Mouse (Mus musculus) liver, embryonic 15.5 days (tissue): Measurements from ENCODE around the gene Ttc6. TPM values are rescaled to one million over a fixed set of nuclear protein-coding genes. Genes with fewer than 3 reads are reported as not detected.

Experiments
- ATAC-seq: fragments of 200-750 bp; cut with Nextera tagmentation; 2 replicates; pipeline ENCODE4 v1.8.0; 2017; ENCODE audit warnings: moderate number of reproducible peaks, mild to moderate bottlenecking, moderate library complexity; ENCODE audit not compliant: insufficient read depth
- H3K27ac ChIP-seq: fragments of 300-500 bp; sonication (generic); replicated peaks from 2 replicates; pipeline ENCODE4 v1.5.1; 2015; ENCODE audit warnings: mild to moderate bottlenecking, inconsistent platforms
- H3K27me3 ChIP-seq: fragments of 300-500 bp; sonication (generic); 2 replicates; pipeline ENCODE4 v1.6.1; 2015; ENCODE audit warnings: mild to moderate bottlenecking, inconsistent platforms
- H3K36me3 ChIP-seq: fragments of 300-500 bp; sonication (generic); replicated peaks from 2 replicates; pipeline ENCODE4 v1.6.1; 2015; ENCODE audit warnings: moderate library complexity, mild to moderate bottlenecking, inconsistent platforms
- H3K4me1 ChIP-seq: fragments of 300-500 bp; sonication (generic); replicated peaks from 2 replicates; pipeline ENCODE4 v1.6.1; 2015; ENCODE audit warnings: inconsistent platforms
- H3K4me2 ChIP-seq: fragments of 300-500 bp; sonication (generic); 2 replicates; pipeline ENCODE4 v1.6.1; 2015; ENCODE audit warnings: moderate library complexity, mild to moderate bottlenecking, inconsistent platforms
- H3K4me3 ChIP-seq: fragments of 300-500 bp; sonication (generic); replicated peaks from 2 replicates; pipeline ENCODE4 v1.5.1; 2015; ENCODE audit warnings: mild to moderate bottlenecking, inconsistent platforms
- H3K9ac ChIP-seq: fragments of 300-500 bp; sonication (generic); 2 replicates; pipeline ENCODE4 v1.6.1; 2015; ENCODE audit warnings: moderate library complexity, mild to moderate bottlenecking, inconsistent platforms
- H3K9me3 ChIP-seq: fragments of 300-500 bp; sonication (generic); replicated peaks from 2 replicates; pipeline ENCODE4 v1.6.1; 2016; ENCODE audit warnings: inconsistent platforms
- WGBS: fragments of 180-500 bp; shearing (Covaris S2); methylation state at CpG from one replicate; pipeline ENCODE4 v1.1.7; 2015; ENCODE audit warnings: mixed read lengths; ENCODE audit not compliant: insufficient replicate concordance; 5-methylcytosine and 5-hydroxymethylcytosine counted together
- polyA plus RNA-seq: library from polyadenylated mRNA; unstranded; fragments of >200 nt; fragmentation: Nextera tagmentation; extraction: Ambion mirVana; gene quantifications from 2 replicates; pipeline ENCODE4 v1.2.1, GENCODE M21; 2015

The Ttc6 gene
- 0.03 and 0.05 TPM in 2 replicates for polyA plus RNA-seq

DNA sequence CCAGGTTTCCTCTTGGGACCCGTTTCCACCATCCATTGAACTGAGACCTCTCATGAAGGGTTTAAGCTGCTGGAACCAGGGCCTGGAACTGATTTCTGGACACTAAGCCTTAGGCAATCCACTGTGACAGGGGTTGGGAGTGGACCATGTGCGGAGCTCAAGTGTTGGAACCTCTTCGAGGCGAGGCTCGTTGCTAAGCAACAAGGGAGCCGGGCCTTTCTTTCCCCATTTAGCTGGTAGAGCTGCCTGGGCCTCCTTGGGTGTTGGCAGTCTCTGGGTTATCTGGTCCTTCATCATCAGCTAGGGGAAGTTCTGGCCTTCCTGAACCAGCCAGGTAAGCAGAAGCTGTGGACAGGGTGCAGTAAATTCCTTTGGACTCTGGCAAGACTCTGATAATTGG lies at the start of gene Ttc6:
Ttc6 (plus strand) TSS at position 205 of the 400 bp plus-strand sequence.
- no peak within 1 kb of the TSS for H3K9ac ChIP-seq
- no peaks in the 10 kb centered on the region for H3K27me3 ChIP-seq
- no peak within 1 kb of the TSS for H3K27ac ChIP-seq
- no peaks in the 10 kb centered on the region for H3K4me1 ChIP-seq
- no peaks in the 10 kb centered on the region for H3K9me3 ChIP-seq
- no peaks in the 10 kb centered on the region for H3K36me3 ChIP-seq
- ATAC-seq: no peak
- no peak within 1 kb of the TSS for H3K4me3 ChIP-seq
- WGBS: 71% methylated on average over 6 of the region's 6 CpGs
- H3K4me2 ChIP-seq: no peak within 1 kb of the TSS

DNA sequence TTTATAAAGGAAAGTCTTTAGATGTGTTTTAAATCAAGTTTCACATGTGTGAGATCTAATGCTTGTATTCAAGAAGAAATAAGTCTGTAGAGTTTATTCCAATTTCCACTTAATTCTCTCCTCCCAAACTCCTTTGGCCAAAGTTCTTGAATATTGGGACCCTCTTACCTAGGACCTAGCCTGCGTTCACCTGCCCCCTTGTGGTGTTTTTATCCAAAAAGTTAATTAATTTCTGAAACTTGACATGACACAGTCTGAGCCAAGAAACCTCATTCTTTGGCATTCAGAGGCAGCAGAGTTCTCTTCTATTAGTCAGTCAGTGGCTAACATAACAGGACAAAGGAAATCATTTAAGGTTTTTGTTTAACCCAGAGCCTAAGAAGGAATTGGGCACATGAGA lies 49.4 kb upstream of the Ttc6 start:
- Histone ChIP-seq H3K9me3 (no peaks in the 10 kb centered on the region), H3K9ac (no peak overlapping the region), H3K4me2 (no peak overlapping the region), H3K27ac (no peak overlapping the region), H3K4me3 (no peak overlapping the region), H3K27me3 (no peaks in the 10 kb centered on the region), H3K4me1 (no peaks in the 10 kb centered on the region), H3K36me3 (no peaks in the 10 kb centered on the region)
- WGBS: 31% methylated on average over 1 of the region's 1 CpGs
- no peak for ATAC-seq

DNA sequence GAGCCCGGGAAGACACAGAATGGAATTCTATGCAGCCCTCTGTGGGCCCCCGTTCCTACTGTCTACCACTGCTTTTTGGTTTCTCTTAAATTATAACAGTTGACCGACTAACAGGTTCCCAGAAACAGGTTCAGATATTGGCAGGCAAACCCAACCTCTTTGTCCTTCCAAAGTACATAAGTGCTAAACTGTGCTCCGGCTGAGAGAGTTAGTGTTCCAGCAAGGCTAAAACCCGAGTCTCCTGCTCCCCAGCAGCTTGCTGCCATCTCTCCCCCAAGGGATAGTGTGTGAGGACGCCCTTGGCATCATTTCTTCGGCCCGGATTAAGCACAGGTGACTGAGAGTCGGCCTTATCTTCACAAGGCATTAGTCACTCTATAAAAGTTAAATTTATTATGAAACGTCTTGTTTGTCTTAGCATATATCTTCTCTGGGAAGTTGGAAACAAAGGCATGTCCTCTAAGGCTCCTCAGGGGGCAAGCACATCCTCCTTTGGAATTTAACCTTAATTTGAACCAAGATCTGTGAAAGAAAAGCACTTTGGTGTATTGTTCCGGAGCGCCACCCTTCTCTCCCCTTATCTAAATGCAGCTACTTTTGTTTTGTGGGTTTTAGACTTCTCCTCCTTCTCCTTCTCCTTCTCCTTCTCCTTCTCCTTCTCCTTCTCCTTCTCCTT lies 48.1 kb upstream of the Ttc6 start:
- Histone ChIP-seq H3K4me3 (no peak overlapping the region), H3K4me2 (no peak overlapping the region), H3K9ac (no peak overlapping the region), H3K27me3 (no peaks in the 10 kb centered on the region), H3K9me3 (no peaks in the 10 kb centered on the region), H3K27ac (no peak overlapping the region), H3K4me1 (no peaks in the 10 kb centered on the region), H3K36me3 (no peaks in the 10 kb centered on the region)
- no peak for ATAC-seq
- WGBS: 40% methylated on average over 12 of the region's 12 CpGs

GRCm38 (mm10) chr12:57528335-57528734 lies 35.6 kb upstream of the Ttc6 start:
- 32% methylated on average over 4 of the region's 4 CpGs for WGBS
- H3K9me3 ChIP-seq: no peaks in the 10 kb centered on the region
- no peak overlapping the region for H3K4me2 ChIP-seq
- H3K36me3 ChIP-seq: no peaks in the 10 kb centered on the region
- no peak for ATAC-seq
- H3K4me3 ChIP-seq: no peak overlapping the region
- no peak overlapping the region for H3K9ac ChIP-seq
- no peak overlapping the region for H3K27ac ChIP-seq
- no peaks in the 10 kb centered on the region for H3K4me1 ChIP-seq
- peaks cover 21% of the 10 kb centered on the region for H3K27me3 ChIP-seq

GRCm38 (mm10) chr12:57530474-57530873 lies 33.4 kb upstream of the Ttc6 start:
- Histone ChIP-seq H3K4me3 (no peak overlapping the region), H3K4me1 (no peaks in the 10 kb centered on the region; the same call in 1 of the 2 replicates), H3K4me2 (no peak overlapping the region), H3K27me3 (peaks cover 43% of the 10 kb centered on the region), H3K27ac (no peak overlapping the region), H3K36me3 (no peaks in the 10 kb centered on the region), H3K9me3 (no peaks in the 10 kb centered on the region), H3K9ac (no peak overlapping the region)
- WGBS: 29% methylated on average over 9 of the region's 9 CpGs
- no peak for ATAC-seq

DNA sequence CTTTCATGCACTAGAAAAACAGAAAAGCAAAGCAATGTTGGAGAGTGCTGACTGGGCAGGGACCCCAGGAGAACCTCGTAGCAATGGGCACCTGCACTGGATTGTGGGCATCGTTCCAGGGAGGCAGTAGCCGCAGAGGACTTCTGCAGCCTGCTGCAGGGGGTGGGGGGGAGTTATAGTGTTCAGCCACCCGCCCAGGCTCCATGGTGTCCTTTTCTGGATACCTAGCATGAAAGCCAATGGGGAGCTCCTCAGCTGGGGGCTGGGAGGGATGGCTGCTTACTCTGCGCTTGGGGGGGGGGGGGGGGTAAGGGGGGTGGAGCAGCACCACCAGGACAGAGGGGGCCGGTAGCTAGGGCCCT lies 29.4 kb upstream of the Ttc6 start:
- H3K4me1 ChIP-seq: peaks cover 3% of the 10 kb centered on the region
- no peaks in the 10 kb centered on the region for H3K36me3 ChIP-seq
- H3K4me3 ChIP-seq: 0 out of 2 replicates have a peak overlapping the region, but pooled peaks have one; percentile 7
- no peak for ATAC-seq
- H3K4me2 ChIP-seq: peak overlapping the region; percentile 41
- H3K9ac ChIP-seq: no peak overlapping the region
- H3K27ac ChIP-seq: no peak overlapping the region
- H3K9me3 ChIP-seq: no peaks in the 10 kb centered on the region
- WGBS: 5% methylated on average over 6 of the region's 6 CpGs
- H3K27me3 ChIP-seq: peaks cover 80% of the 10 kb centered on the region

GRCm38 (mm10) chr12:57534879-57535611 lies 28.9 kb upstream of the Ttc6 start:
- Histone ChIP-seq H3K4me3 (0 out of 2 replicates have a peak overlapping the region, but pooled peaks have one; percentile 7), H3K36me3 (no peaks in the 10 kb centered on the region), H3K27ac (no peak overlapping the region), H3K9me3 (no peaks in the 10 kb centered on the region), H3K4me1 (peaks cover 3% of the 10 kb centered on the region), H3K27me3 (peaks cover 85% of the 10 kb centered on the region), H3K4me2 (peak overlapping the region; percentile 41), H3K9ac (no peak overlapping the region)
- peak; percentile 58 for ATAC-seq
- 2% methylated on average over 39 of the region's 39 CpGs for WGBS

- Histone ChIP-seq H3K27ac (no peak overlapping the region), H3K9me3 (no peaks in the 10 kb centered on the region), H3K36me3 (no peaks in the 10 kb centered on the region), H3K4me2 (peak overlapping the region; percentile 27; the same call in 1 of the 2 replicates), H3K9ac (no peak overlapping the region), H3K27me3 (peaks cover 94% of the 10 kb centered on the region), H3K4me1 (peaks cover 3% of the 10 kb centered on the region), H3K4me3 (no peak overlapping the region)
- WGBS: 3% methylated on average over 25 of the region's 25 CpGs
- no peak for ATAC-seq
Measured at GRCm38 (mm10) chr12:57536056-57536908, 27.6 kb upstream of the Ttc6 start.

- WGBS: 4% methylated on average over 11 of the region's 11 CpGs
- H3K27me3 ChIP-seq: peaks cover 94% of the 10 kb centered on the region
- no peaks in the 10 kb centered on the region for H3K9me3 ChIP-seq
- H3K36me3 ChIP-seq: no peaks in the 10 kb centered on the region
- no peak overlapping the region for H3K4me3 ChIP-seq
- no peak overlapping the region for H3K27ac ChIP-seq
- peaks cover 3% of the 10 kb centered on the region for H3K4me1 ChIP-seq
- no peak for ATAC-seq
- H3K4me2 ChIP-seq: peak overlapping the region; percentile 27; the same call in 1 of the 2 replicates
- no peak overlapping the region for H3K9ac ChIP-seq
Measured at GRCm38 (mm10) chr12:57536909-57537670, 26.8 kb upstream of the Ttc6 start.

- Histone ChIP-seq H3K9ac (no peak overlapping the region), H3K4me3 (peak overlapping the region; percentile 45), H3K27ac (peak overlapping the region; percentile 78), H3K4me1 (peaks cover 7% of the 10 kb centered on the region), H3K36me3 (no peaks in the 10 kb centered on the region), H3K27me3 (peaks cover 94% of the 10 kb centered on the region), H3K9me3 (no peaks in the 10 kb centered on the region), H3K4me2 (peak overlapping the region; percentile 52)
- 1% methylated on average over 21 of the region's 21 CpGs for WGBS
- ATAC-seq: no peak
Measured at GRCm38 (mm10) chr12:57537791-57538587, 25.9 kb upstream of the Ttc6 start.
